Mouse (Mus musculus) neural tube, embryonic 13.5 days (tissue): Measurements from ENCODE around the gene Tmcc3. TPM values are rescaled to one million over a fixed set of nuclear protein-coding genes. Genes with fewer than 3 reads are reported as not detected.
A peak's percentile ranks its signal among the peaks of the same experiment; 100 is the strongest.

ENCODE experiments used
- ATAC-seq: fragments of 200-750 bp; cut with Nextera tagmentation; 2 replicates; pipeline ENCODE4 v1.8.0; 2017; ENCODE audit warnings: low read depth, mild to moderate bottlenecking, moderate TSS enrichment, moderate library complexity
- H3K27ac ChIP-seq: fragments of 300-500 bp; sonication (generic); replicated peaks from 2 replicates; pipeline ENCODE4 v1.5.1; 2015; ENCODE audit warnings: moderate library complexity, mild to moderate bottlenecking, inconsistent platforms
- H3K27me3 ChIP-seq: fragments of 300-500 bp; sonication (generic); 2 replicates; pipeline ENCODE4 v1.6.1; 2015; ENCODE audit warnings: mild to moderate bottlenecking, inconsistent platforms
- H3K36me3 ChIP-seq: fragments of 300-500 bp; sonication (generic); 2 replicates; pipeline ENCODE4 v1.6.1; 2015; ENCODE audit warnings: mild to moderate bottlenecking, inconsistent platforms
- H3K4me1 ChIP-seq: fragments of 300-500 bp; sonication (generic); replicated peaks from 2 replicates; pipeline ENCODE4 v1.6.1; 2015; ENCODE audit warnings: inconsistent platforms
- H3K4me2 ChIP-seq: fragments of 300-500 bp; sonication (generic); 2 replicates; pipeline ENCODE4 v1.6.1; 2015; ENCODE audit warnings: inconsistent platforms, mild to moderate bottlenecking, moderate library complexity
- H3K4me3 ChIP-seq: fragments of 300-500 bp; sonication (generic); 2 replicates; pipeline ENCODE4 v1.5.1; 2015; ENCODE audit warnings: mild to moderate bottlenecking, inconsistent platforms
- H3K9ac ChIP-seq: fragments of 300-500 bp; sonication (generic); 2 replicates; pipeline ENCODE4 v1.6.1; 2015; ENCODE audit warnings: moderate library complexity, mild to moderate bottlenecking, inconsistent platforms
- H3K9me3 ChIP-seq: fragments of 300-500 bp; sonication (generic); 2 replicates; pipeline ENCODE4 v1.6.1; 2016; ENCODE audit warnings: inconsistent platforms
- WGBS: fragments of 180-500 bp; shearing (Covaris S2); methylation state at CpG from one replicate; pipeline ENCODE4 v1.1.7; 2015; 5-methylcytosine and 5-hydroxymethylcytosine counted together
- polyA plus RNA-seq: library from polyadenylated mRNA; unstranded; fragments of >200 nt; fragmentation: Nextera tagmentation; extraction: Ambion mirVana; gene quantifications from 2 replicates; pipeline ENCODE4 v1.2.1, GENCODE M21; 2015

The Tmcc3 gene
- 12.0 and 12.9 TPM in 2 replicates for polyA plus RNA-seq

GRCm38 (mm10) chr10:94311511-94312006, at the start of gene Tmcc3:
Gene Tmcc3, plus strand, starts transcription at chr10:94311949.
- no peak within 1 kb of the TSS for H3K27ac ChIP-seq
- WGBS, result 2% methylated on average over 19 of the region's 19 CpGs
- peak; percentile 30; the same call in 1 of the 2 replicates for ATAC-seq

GRCm38 (mm10) chr10:94262646-94263045, 49.1 kb upstream of the Tmcc3 start:
- Histone ChIP-seq H3K9ac (no peak overlapping the region), H3K36me3 (no peaks in the 10 kb centered on the region), H3K4me1 (0 out of 2 replicates have a peak, but pooled peaks cover 8% of the 10 kb centered on the region), H3K27me3 (no peaks in the 10 kb centered on the region), H3K4me2 (no peak overlapping the region), H3K9me3 (no peaks in the 10 kb centered on the region), H3K27ac (no peak overlapping the region), H3K4me3 (no peak overlapping the region)
- no peak for ATAC-seq
- WGBS, result 93% methylated on average over 13 of the region's 13 CpGs

More at GRCm38 (mm10) chr10:94311511-94312006, at the start of gene Tmcc3:
- H3K4me1 ChIP-seq, result peaks cover 16% of the 10 kb centered on the region
- no peaks in the 10 kb centered on the region for H3K36me3 ChIP-seq
- peak within 1 kb of the TSS; percentile 91 for H3K4me2 ChIP-seq
- H3K27me3 ChIP-seq, result 0 out of 2 replicates have a peak, but pooled peaks cover 4% of the 10 kb centered on the region
- H3K9ac ChIP-seq, result peak within 1 kb of the TSS; percentile 69
- H3K4me3 ChIP-seq, result peak within 1 kb of the TSS; percentile 48
- no peaks in the 10 kb centered on the region for H3K9me3 ChIP-seq

- ATAC-seq, result no peak
- Histone ChIP-seq H3K36me3 (no peaks in the 10 kb centered on the region), H3K4me3 (no peak overlapping the region), H3K9ac (no peak overlapping the region), H3K4me2 (no peak overlapping the region), H3K9me3 (no peaks in the 10 kb centered on the region), H3K4me1 (0 out of 2 replicates have a peak, but pooled peaks cover 8% of the 10 kb centered on the region), H3K27me3 (no peaks in the 10 kb centered on the region), H3K27ac (no peak overlapping the region)
- 83% methylated on average over 3 of the region's 3 CpGs for WGBS
Observed at GRCm38 (mm10) chr10:94263211-94263610, 48.5 kb upstream of the Tmcc3 start.

- 0 out of 2 replicates have a peak overlapping the region, but pooled peaks have one; percentile 4 for H3K27ac ChIP-seq
- 0 out of 2 replicates have a peak, but pooled peaks cover 9% of the 10 kb centered on the region for H3K4me1 ChIP-seq
- no peak overlapping the region for H3K4me3 ChIP-seq
- H3K27me3 ChIP-seq, result no peaks in the 10 kb centered on the region
- WGBS, result 61% methylated on average over 17 of the region's 17 CpGs
- ATAC-seq, result peak; percentile 8; the same call in 1 of the 2 replicates
- H3K4me2 ChIP-seq, result no peak overlapping the region
- 0 out of 2 replicates have a peak, but pooled peaks cover 7% of the 10 kb centered on the region for H3K9me3 ChIP-seq
- H3K36me3 ChIP-seq, result no peaks in the 10 kb centered on the region
- no peak overlapping the region for H3K9ac ChIP-seq
Observed at GRCm38 (mm10) chr10:94265656-94266542, 45.9 kb upstream of the Tmcc3 start.

- H3K9ac ChIP-seq, result no peak overlapping the region
- ATAC-seq, result no peak
- no peaks in the 10 kb centered on the region for H3K36me3 ChIP-seq
- H3K4me3 ChIP-seq, result no peak overlapping the region
- peaks cover 33% of the 10 kb centered on the region for H3K4me1 ChIP-seq
- H3K27me3 ChIP-seq, result no peaks in the 10 kb centered on the region
- no peak overlapping the region for H3K4me2 ChIP-seq
- 8% methylated on average over 3 of the region's 3 CpGs for WGBS
- no peak overlapping the region for H3K27ac ChIP-seq
- H3K9me3 ChIP-seq, result no peaks in the 10 kb centered on the region
Observed at GRCm38 (mm10) chr10:94275321-94275720, 36.4 kb upstream of the Tmcc3 start.

GRCm38 (mm10) chr10:94276511-94276910, 35.2 kb upstream of the Tmcc3 start:
- Histone ChIP-seq H3K4me2 (no peak overlapping the region), H3K27me3 (no peaks in the 10 kb centered on the region), H3K9ac (no peak overlapping the region), H3K4me1 (peaks cover 27% of the 10 kb centered on the region), H3K36me3 (no peaks in the 10 kb centered on the region), H3K9me3 (no peaks in the 10 kb centered on the region), H3K27ac (no peak overlapping the region), H3K4me3 (no peak overlapping the region)
- WGBS, result 60% methylated on average over 2 of the region's 2 CpGs
- no peak for ATAC-seq

GRCm38 (mm10) chr10:94282179-94282578, 29.6 kb upstream of the Tmcc3 start:
- Histone ChIP-seq H3K4me3 (no peak overlapping the region), H3K9ac (no peak overlapping the region), H3K36me3 (no peaks in the 10 kb centered on the region), H3K27me3 (no peaks in the 10 kb centered on the region), H3K9me3 (no peaks in the 10 kb centered on the region), H3K27ac (no peak overlapping the region; the same call in 1 of the 2 replicates), H3K4me1 (peaks cover 25% of the 10 kb centered on the region), H3K4me2 (no peak overlapping the region)
- ATAC-seq, result no peak
- 71% methylated on average over 8 of the region's 8 CpGs for WGBS

GRCm38 (mm10) chr10:94282797-94283196, 29.0 kb upstream of the Tmcc3 start:
- H3K4me2 ChIP-seq, result no peak overlapping the region
- WGBS, result 86% methylated on average over 7 of the region's 7 CpGs
- H3K9ac ChIP-seq, result no peak overlapping the region
- no peak overlapping the region for H3K4me3 ChIP-seq
- H3K27ac ChIP-seq, result no peak overlapping the region
- no peaks in the 10 kb centered on the region for H3K27me3 ChIP-seq
- H3K9me3 ChIP-seq, result no peaks in the 10 kb centered on the region
- H3K36me3 ChIP-seq, result no peaks in the 10 kb centered on the region
- no peak for ATAC-seq
- peaks cover 20% of the 10 kb centered on the region for H3K4me1 ChIP-seq

- WGBS, result 85% methylated on average over 5 of the region's 5 CpGs
- no peak for ATAC-seq
- Histone ChIP-seq H3K36me3 (no peaks in the 10 kb centered on the region), H3K4me2 (no peak overlapping the region), H3K4me3 (no peak overlapping the region), H3K9me3 (no peaks in the 10 kb centered on the region), H3K27me3 (no peaks in the 10 kb centered on the region), H3K9ac (peak overlapping the region; percentile 1; the same call in 1 of the 2 replicates), H3K4me1 (peaks cover 30% of the 10 kb centered on the region), H3K27ac (peak overlapping the region; percentile 83)
Observed at GRCm38 (mm10) chr10:94294437-94294836, 17.3 kb upstream of the Tmcc3 start.

- peak overlapping the region; percentile 83 for H3K27ac ChIP-seq
- peak; percentile 60 for ATAC-seq
- peak overlapping the region; percentile 1; the same call in 1 of the 2 replicates for H3K9ac ChIP-seq
- no peaks in the 10 kb centered on the region for H3K36me3 ChIP-seq
- H3K4me2 ChIP-seq, result no peak overlapping the region
- no peak overlapping the region for H3K4me3 ChIP-seq
- H3K4me1 ChIP-seq, result peaks cover 30% of the 10 kb centered on the region
- H3K9me3 ChIP-seq, result no peaks in the 10 kb centered on the region
- WGBS, result 15% methylated on average over 6 of the region's 6 CpGs
- no peaks in the 10 kb centered on the region for H3K27me3 ChIP-seq
Observed at GRCm38 (mm10) chr10:94294933-94295750, 16.6 kb upstream of the Tmcc3 start.

- H3K4me1 ChIP-seq, result peaks cover 30% of the 10 kb centered on the region
- no peaks in the 10 kb centered on the region for H3K27me3 ChIP-seq
- 65% methylated on average over 5 of the region's 5 CpGs for WGBS
- no peaks in the 10 kb centered on the region for H3K36me3 ChIP-seq
- H3K4me3 ChIP-seq, result no peak overlapping the region
- peak overlapping the region; percentile 83 for H3K27ac ChIP-seq
- H3K9ac ChIP-seq, result no peak overlapping the region
- no peak overlapping the region for H3K4me2 ChIP-seq
- no peaks in the 10 kb centered on the region for H3K9me3 ChIP-seq
- ATAC-seq, result peak; percentile 64; the same call in 1 of the 2 replicates
Observed at GRCm38 (mm10) chr10:94295923-94296605, 15.7 kb upstream of the Tmcc3 start.
